Mouse (Mus musculus): Measurements from ENCODE around the gene U2af1.

DNA sequence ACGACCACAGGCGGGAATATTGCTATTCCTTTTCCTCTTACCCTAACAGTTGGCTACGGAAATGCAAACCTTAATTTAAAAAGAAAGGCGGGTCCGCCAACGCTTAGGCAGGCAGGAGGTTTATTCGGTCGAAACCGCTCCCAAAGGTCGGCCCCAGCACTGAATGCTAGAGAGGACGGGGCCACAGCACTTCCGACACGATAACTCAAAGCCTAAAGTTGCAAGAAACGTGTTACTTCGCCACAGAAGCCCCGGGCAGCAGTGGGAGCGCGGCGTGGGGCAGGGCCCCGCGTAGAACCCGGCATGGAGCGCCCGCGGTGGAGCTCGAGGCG, 590 bp downstream of the U2af1 start:
- no peak for TF ChIP-seq GATA1 (IDR thresholded peaks at IDR 0.05; ENCODE audit: low read length)
- no peak for TF ChIP-seq TAL1 (IDR thresholded peaks at IDR 0.05; ENCODE audit: low read length)

All from erythroblast, embryonic 14.5 days (primary cell).